Mouse (Mus musculus) midbrain, postnatal 0 days (tissue): Measurements from ENCODE around the gene Isx. TPM values are rescaled to one million over a fixed set of nuclear protein-coding genes. Genes with fewer than 3 reads are reported as not detected.

ENCODE experiments used
- ATAC-seq: fragments of 200-750 bp; cut with Nextera tagmentation; 2 replicates; pipeline ENCODE4 v1.8.0; 2017; ENCODE audit warnings: moderate number of reproducible peaks, mild to moderate bottlenecking, moderate TSS enrichment, moderate library complexity; ENCODE audit not compliant: low FRiP score
- DNase-seq: peaks from one replicate; pipeline ENCODE4 v3.0.0-alpha.2; 2015; ENCODE audit warnings: low spot score
- H3K27ac ChIP-seq: fragments of 300-500 bp; sonication (generic); 2 replicates; pipeline ENCODE4 v1.5.1; 2014; ENCODE audit warnings: low read depth, mild to moderate bottlenecking, low read length, mixed read lengths
- H3K27me3 ChIP-seq: fragments of 300-500 bp; sonication (generic); 2 replicates; pipeline ENCODE4 v1.6.1; 2014; ENCODE audit warnings: low read length, control low read depth, mixed read lengths; ENCODE audit not compliant: insufficient read depth
- H3K36me3 ChIP-seq: fragments of 300-500 bp; sonication (generic); 2 replicates; pipeline ENCODE4 v1.6.1; 2014; ENCODE audit warnings: low read length, control low read depth, mixed read lengths; ENCODE audit not compliant: insufficient read depth
- H3K4me1 ChIP-seq: fragments of 300-500 bp; sonication (generic); 2 replicates; pipeline ENCODE4 v1.6.1; 2014; ENCODE audit warnings: mild to moderate bottlenecking, control low read depth, antibody characterized with exemption, low read length, mixed read lengths; ENCODE audit not compliant: insufficient read depth
- H3K4me2 ChIP-seq: fragments of 300-500 bp; sonication (generic); 2 replicates; pipeline ENCODE4 v1.6.1; 2014; ENCODE audit warnings: low read depth, mild to moderate bottlenecking, low read length, mixed read lengths; ENCODE audit not compliant: poor library complexity, severe bottlenecking
- H3K4me3 ChIP-seq: fragments of 300-500 bp; sonication (generic); 2 replicates; pipeline ENCODE4 v1.5.1; 2014; ENCODE audit warnings: low read depth, mild to moderate bottlenecking, low read length, moderate library complexity
- H3K9ac ChIP-seq: fragments of 300-500 bp; sonication (generic); replicated peaks from 2 replicates; pipeline ENCODE4 v1.6.1; 2014; ENCODE audit warnings: mild to moderate bottlenecking, low read length, moderate library complexity, mixed read lengths; ENCODE audit not compliant: poor library complexity, severe bottlenecking
- H3K9me3 ChIP-seq: fragments of 300-500 bp; sonication (generic); 2 replicates; pipeline ENCODE4 v1.6.1; 2016; ENCODE audit warnings: low read length, control low read depth
- CTCF ChIP-seq: IDR thresholded peaks from 2 replicates; pipeline ENCODE4 v1.5.1; 2016; ENCODE audit warnings: antibody characterized with exemption, mild to moderate bottlenecking
- WGBS: fragments of 180-500 bp; shearing (Covaris S2); extraction: QIAGEN DNeasy Blood & Tissue Kit; methylation state at CpG from one replicate; pipeline ENCODE4 v1.1.7; 2014; 5-methylcytosine and 5-hydroxymethylcytosine counted together
- polyA plus RNA-seq: library from polyadenylated mRNA; unstranded; fragments of >200 nt; fragmentation: Nextera tagmentation; extraction: Ambion mirVana; gene quantifications from 2 replicates; pipeline ENCODE4 v1.2.1, GENCODE M21; 2015
- total RNA-seq: library from RNA; depleted of rRNA; stranded (reverse); fragments of >200 nt; gene quantifications from 2 replicates; pipeline ENCODE4 v1.2.3, GENCODE M21; 2014; rRNA removed

The Isx gene
- total RNA-seq (not detected in 2 replicates), polyA plus RNA-seq (not detected in 2 replicates)

GRCm38 (mm10) chr8:74872940-74873339 is at the start of gene Isx:
Isx (plus strand) TSS chr8:74873173.
- no peaks in the 10 kb centered on the region for H3K4me1 ChIP-seq
- no peak for ATAC-seq
- no peaks in the 10 kb centered on the region for H3K9me3 ChIP-seq
- no peak for DNase-seq
- 88% methylated on average over 3 of the region's 3 CpGs for WGBS
- H3K36me3 ChIP-seq = no peaks in the 10 kb centered on the region
- H3K27me3 ChIP-seq = no peaks in the 10 kb centered on the region
- no peak within 1 kb of the TSS for H3K4me2 ChIP-seq
- no peak within 1 kb of the TSS for H3K9ac ChIP-seq
- no peak within 1 kb of the TSS for H3K27ac ChIP-seq
- no peak for TF ChIP-seq CTCF
- no peak within 1 kb of the TSS for H3K4me3 ChIP-seq

- no peaks in the 10 kb centered on the region for H3K9me3 ChIP-seq
- no peak overlapping the region for H3K4me2 ChIP-seq
- H3K4me3 ChIP-seq = no peak overlapping the region
- no peak for DNase-seq
- no peak overlapping the region for H3K9ac ChIP-seq
- no peak for ATAC-seq
- no peak overlapping the region for H3K27ac ChIP-seq
- no peaks in the 10 kb centered on the region for H3K36me3 ChIP-seq
- WGBS = 60% methylated on average over 3 of the region's 3 CpGs
- no peak for TF ChIP-seq CTCF
- no peaks in the 10 kb centered on the region for H3K4me1 ChIP-seq
- no peaks in the 10 kb centered on the region for H3K27me3 ChIP-seq
Measured at GRCm38 (mm10) chr8:74827689-74828088, 45.3 kb upstream of the Isx start.

- TF ChIP-seq CTCF = no peak
- H3K4me1 ChIP-seq = no peaks in the 10 kb centered on the region
- no peak overlapping the region for H3K4me2 ChIP-seq
- no peak overlapping the region for H3K27ac ChIP-seq
- DNase-seq = no peak
- no peaks in the 10 kb centered on the region for H3K27me3 ChIP-seq
- H3K9me3 ChIP-seq = no peaks in the 10 kb centered on the region
- no peak overlapping the region for H3K4me3 ChIP-seq
- H3K36me3 ChIP-seq = no peaks in the 10 kb centered on the region
- 81% methylated on average over 5 of the region's 5 CpGs for WGBS
- ATAC-seq = no peak
- no peak overlapping the region for H3K9ac ChIP-seq
Measured at GRCm38 (mm10) chr8:74831322-74831721, 41.7 kb upstream of the Isx start.

- no peak for TF ChIP-seq CTCF
- no peak overlapping the region for H3K9ac ChIP-seq
- no peak overlapping the region for H3K4me2 ChIP-seq
- no peaks in the 10 kb centered on the region for H3K27me3 ChIP-seq
- no peaks in the 10 kb centered on the region for H3K36me3 ChIP-seq
- H3K4me1 ChIP-seq = no peaks in the 10 kb centered on the region
- DNase-seq (no peak), ATAC-seq (no peak)
- no peak overlapping the region for H3K27ac ChIP-seq
- no peak overlapping the region for H3K4me3 ChIP-seq
- 53% methylated on average over 1 of the region's 1 CpGs for WGBS
- no peaks in the 10 kb centered on the region for H3K9me3 ChIP-seq
Measured at GRCm38 (mm10) chr8:74834246-74834645, 38.7 kb upstream of the Isx start.

- Histone ChIP-seq H3K4me3 (no peak overlapping the region), H3K4me1 (no peaks in the 10 kb centered on the region), H3K27me3 (no peaks in the 10 kb centered on the region), H3K4me2 (no peak overlapping the region), H3K27ac (no peak overlapping the region), H3K9ac (no peak overlapping the region), H3K36me3 (no peaks in the 10 kb centered on the region), H3K9me3 (no peaks in the 10 kb centered on the region)
- DNase-seq = peak; percentile 45
- ATAC-seq = no peak
- TF ChIP-seq CTCF = peak; percentile 66
- WGBS = 31% methylated on average over 12 of the region's 12 CpGs
Measured at GRCm38 (mm10) chr8:74847376-74848048, 25.5 kb upstream of the Isx start.

- TF ChIP-seq CTCF = no peak
- no peak overlapping the region for H3K4me3 ChIP-seq
Measured at GRCm38 (mm10) chr8:74848707-74849106, 24.3 kb upstream of the Isx start.

More at GRCm38 (mm10) chr8:74848707-74849106, 24.3 kb upstream of the Isx start:
- WGBS = 94% methylated on average over 1 of the region's 1 CpGs
- Histone ChIP-seq H3K27me3 (no peaks in the 10 kb centered on the region), H3K9me3 (no peaks in the 10 kb centered on the region), H3K27ac (no peak overlapping the region), H3K4me2 (no peak overlapping the region), H3K36me3 (no peaks in the 10 kb centered on the region), H3K9ac (no peak overlapping the region), H3K4me1 (no peaks in the 10 kb centered on the region)
- DNase-seq = no peak
- ATAC-seq = no peak
